Mouse (Mus musculus) Patski (cell line): ENCODE measurements around the gene Araf. TPM values are rescaled to one million over a fixed set of nuclear protein-coding genes. Genes with fewer than 3 reads are reported as not detected.

Experiments
- ATAC-seq: fragments of 100-300 bp; one replicate; pipeline ENCODE4 v1.8.0; 2021
- CTCF ChIA-PET: fragments of 350-600 bp; sonication (Branson Sonifier 250); formaldehyde crosslinking; loops from one replicate; lab custom pipeline; 2022; ENCODE audit warnings: inconsistent platforms; lab: Charles Lee
- POLR2A ChIA-PET: fragments of 350-600 bp; sonication (Branson Sonifier 250); formaldehyde crosslinking; loops from one replicate; lab custom pipeline; 2022; ENCODE audit warnings: antibody characterized with exemption, inconsistent platforms; lab: Charles Lee
- DNase-seq: peaks from one replicate; pipeline ENCODE4 v3.0.0-alpha.2; 2011; ENCODE audit warnings: low read depth, low spot score
- H3K27me3 ChIP-seq: fragments of 371-371 bp; one replicate; pipeline ENCODE4 v1.5.1; 2021
- CTCF ChIP-seq: fragments of 100-300 bp; IDR thresholded peaks from one replicate; pipeline ENCODE4 v1.5.1; 2021
- in situ Hi-C: fragments of 300-500 bp; cut with MboI; formaldehyde crosslinking; loops from 3 replicates; pipeline ENCODE4 v1.11.1; 2018; ENCODE audit warnings: low pct_unique_long_range_greater_than_20kb, mixed read lengths
- polyA plus RNA-seq: library from polyadenylated mRNA; unstranded; gene quantifications from one replicate; pipeline ENCODE4 v1.2.3, GENCODE M21; 2021

Gene Araf
- polyA plus RNA-seq, result 94.5 TPM

DNA sequence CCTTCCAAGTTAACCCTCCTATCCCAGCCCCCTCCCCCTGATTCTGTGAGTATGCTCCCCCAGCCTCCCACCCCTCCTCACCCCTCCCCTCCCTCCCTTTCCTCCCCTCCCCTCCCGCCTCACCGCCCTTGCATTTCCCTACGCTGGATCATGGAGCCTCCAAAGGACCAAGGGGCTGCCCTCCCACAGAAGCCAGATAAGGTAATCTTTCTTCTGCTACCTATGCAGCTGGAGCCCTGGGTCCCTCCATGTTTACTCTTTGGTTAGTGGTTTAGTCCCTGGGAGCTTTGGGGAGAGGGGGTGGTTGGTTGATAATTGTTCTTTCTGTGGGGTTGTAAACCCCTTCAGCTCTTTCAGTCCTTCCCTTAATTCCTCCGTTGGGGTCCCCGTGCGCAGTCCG, at the start of gene Araf:
Gene Araf (plus strand): TSS at position 134 of the 400 bp plus-strand sequence.
- no peak for TF ChIP-seq CTCF
- POLR2A ChIA-PET, result no interaction called here
- CTCF ChIA-PET, result no interaction called here
- DNase-seq (no peak), ATAC-seq (no peak)
- H3K27me3 ChIP-seq, result peaks cover 20% of the 10 kb centered on the region
- in situ Hi-C loops, result no loop called here

DNA sequence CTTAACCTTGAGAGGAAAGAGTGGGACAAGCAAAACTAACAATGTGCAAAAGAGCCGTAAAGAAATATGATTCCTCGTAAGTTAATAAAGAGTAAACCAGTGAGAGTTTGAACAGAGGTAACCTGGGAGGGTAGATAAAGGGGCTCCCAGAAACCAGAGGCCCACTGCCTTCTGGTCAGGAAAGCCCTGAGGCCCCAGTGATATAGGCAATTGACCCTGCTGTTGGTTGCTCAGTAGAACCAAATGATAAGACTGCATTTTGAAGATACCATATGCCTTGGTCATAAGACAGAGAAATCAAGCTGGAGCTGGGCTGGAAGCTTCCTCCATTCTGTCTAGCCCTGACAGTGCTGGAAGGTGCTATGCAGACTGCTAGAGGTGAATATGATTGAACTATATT, 48.8 kb upstream of the Araf start:
- ChIA-PET POLR2A (no interaction called here), CTCF (interaction anchor here (1.6 kb wide), 1 partner anchor 14 kb away, joined by 4 read pairs; no protein-coding TSS in a partner anchor)
- no peak for TF ChIP-seq CTCF
- DNase-seq (no peak), ATAC-seq (no peak)
- in situ Hi-C loops, result no loop called here
- peaks cover 5% of the 10 kb centered on the region for H3K27me3 ChIP-seq

DNA sequence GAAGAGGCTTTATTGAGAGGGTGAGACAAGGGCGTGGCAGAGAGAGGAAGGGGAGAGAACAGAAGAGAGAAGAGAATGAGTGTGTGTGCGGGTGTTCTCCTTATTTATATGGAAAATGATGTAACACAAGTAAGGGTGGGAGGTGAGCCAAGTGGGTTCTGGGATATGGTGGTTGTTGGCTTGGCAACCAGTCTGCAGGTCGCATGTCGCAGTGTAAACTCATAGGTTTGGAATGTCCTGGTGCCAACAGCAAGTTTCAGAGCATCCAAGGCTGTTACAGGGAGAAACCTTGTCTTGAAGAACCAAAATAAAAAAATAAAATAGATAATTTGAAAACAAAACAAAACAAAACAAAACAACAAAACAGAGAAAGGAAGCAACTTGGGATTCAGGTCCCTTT, 36.4 kb upstream of the Araf start:
- ChIA-PET CTCF (interaction anchor here (1.7 kb wide), 1 partner anchor 10 kb away, joined by 10 read pairs; no protein-coding TSS in a partner anchor), POLR2A (no interaction called here)
- in situ Hi-C loops, result no loop called here
- ATAC-seq, result no peak
- no peak for DNase-seq
- H3K27me3 ChIP-seq, result peaks cover 9% of the 10 kb centered on the region
- TF ChIP-seq CTCF, result no peak

DNA sequence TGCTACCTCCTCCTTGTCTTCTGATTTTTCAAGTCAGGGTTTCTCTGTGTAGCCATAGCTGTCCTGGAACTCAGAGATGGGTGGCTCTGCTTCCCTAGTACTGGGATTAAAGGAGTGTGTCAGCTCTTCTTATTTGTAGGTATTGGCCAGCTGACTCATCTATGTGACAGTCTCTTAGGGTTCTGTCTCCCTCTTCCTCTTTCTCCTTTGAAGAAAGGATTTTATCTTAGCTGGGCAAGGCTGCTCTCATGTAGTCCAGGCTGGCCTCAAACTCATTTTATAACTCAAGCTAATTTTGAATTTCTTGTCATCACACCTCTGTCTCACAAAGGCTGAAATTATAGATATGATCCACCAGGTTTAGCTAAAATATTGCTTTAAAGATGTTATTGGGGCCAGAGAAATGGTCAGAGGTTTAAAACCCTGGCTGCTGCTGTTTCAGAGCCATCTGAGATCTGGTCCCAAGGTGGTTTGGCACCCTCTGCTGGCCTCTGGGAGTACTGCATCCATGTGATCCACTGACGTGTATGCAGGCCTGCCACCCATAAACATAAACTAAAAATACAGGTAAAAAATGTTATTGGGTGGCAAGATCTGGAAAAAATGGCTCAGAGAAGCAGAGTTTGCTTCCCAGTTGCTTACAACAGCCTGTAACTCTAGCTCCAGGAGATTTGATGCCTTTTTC, 26.8 kb upstream of the Araf start:
- peak; percentile 95 for TF ChIP-seq CTCF
- no peaks in the 10 kb centered on the region for H3K27me3 ChIP-seq
- CTCF ChIA-PET, result interaction anchor here (0.9 to 2.3 kb wide), 7 partner anchors 10 to 108 kb away, joined by 4 to 12 read pairs (median 8); no protein-coding TSS in a partner anchor
- POLR2A ChIA-PET, result interaction anchor here (1.0 kb wide), 1 partner anchor 12 kb away, joined by 3 read pairs; no protein-coding TSS in a partner anchor
- in situ Hi-C loops, result loop anchor here (5.0 kb wide), 1 partner anchor 109 kb away; no protein-coding TSS in a partner anchor
- ATAC-seq, result peak; percentile 69
- peak; percentile 33 for DNase-seq

DNA sequence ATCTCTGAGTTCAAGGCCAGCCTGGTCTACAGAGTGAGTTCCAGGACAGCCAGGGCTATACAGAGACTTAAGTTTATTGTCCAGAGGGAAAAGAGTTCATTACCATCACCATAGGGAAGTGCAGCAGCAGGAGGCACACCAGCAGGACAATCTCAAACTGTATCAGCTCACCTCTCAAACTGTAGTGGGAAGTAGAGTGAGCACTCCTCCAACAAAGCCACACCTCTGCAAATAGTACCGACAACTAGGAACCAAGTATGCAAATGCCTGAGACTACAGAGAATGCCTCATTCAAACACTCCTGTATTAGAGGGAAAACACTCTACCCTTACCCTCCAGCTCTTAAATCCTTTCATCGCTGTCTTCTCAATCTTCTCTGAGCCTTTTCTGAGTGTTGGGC, 25.9 kb upstream of the Araf start:
- DNase-seq, result no peak
- CTCF ChIA-PET, result interaction anchor here (0.9 to 2.3 kb wide), 6 partner anchors 10 to 109 kb away, joined by 4 to 12 read pairs (median 9); no protein-coding TSS in a partner anchor
- POLR2A ChIA-PET, result no interaction called here
- no peaks in the 10 kb centered on the region for H3K27me3 ChIP-seq
- in situ Hi-C loops, result loop anchor here (5.0 kb wide), 1 partner anchor 109 kb away; no protein-coding TSS in a partner anchor
- no peak for ATAC-seq
- no peak for TF ChIP-seq CTCF

DNA sequence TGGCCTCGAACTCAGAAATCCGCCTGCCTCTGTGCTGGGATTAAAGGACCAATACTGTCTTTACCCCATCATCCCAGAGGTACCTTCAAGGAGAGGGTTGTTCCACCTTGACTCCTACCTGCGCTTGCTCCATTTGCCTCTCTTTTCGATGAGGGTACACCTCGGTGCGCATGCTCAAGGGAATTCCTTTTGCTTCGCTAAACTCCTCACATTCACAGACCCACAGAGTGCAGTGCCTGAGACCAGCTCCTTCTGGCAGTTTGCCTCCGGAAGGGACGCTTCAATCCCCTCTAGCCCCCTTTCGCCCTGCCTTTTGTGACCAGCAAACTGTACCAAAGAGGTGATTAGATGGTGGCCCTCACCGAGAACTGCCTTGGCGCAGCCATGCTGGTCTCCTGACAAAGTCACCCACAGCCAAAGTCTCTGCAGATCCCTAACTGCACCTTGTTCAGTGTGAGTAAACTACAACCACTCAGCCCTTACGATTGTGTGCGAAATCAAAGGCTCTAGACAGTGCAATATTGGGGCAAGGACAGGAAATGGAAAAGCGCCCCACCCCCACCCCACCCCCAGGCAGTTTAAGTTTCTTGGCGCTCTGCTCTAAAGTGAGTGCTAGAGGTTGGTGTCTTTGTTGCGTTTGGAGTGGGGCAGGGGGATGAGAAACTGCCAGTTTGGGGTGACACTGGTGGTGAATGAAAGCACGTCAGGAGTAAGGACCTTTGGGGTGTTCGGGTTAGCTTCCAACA, 22.2 kb upstream of the Araf start:
- H3K27me3 ChIP-seq, result peaks cover 4% of the 10 kb centered on the region
- no peak for DNase-seq
- no peak for ATAC-seq
- CTCF ChIA-PET, result no interaction called here
- in situ Hi-C loops, result no loop called here
- TF ChIP-seq CTCF, result no peak
- POLR2A ChIA-PET, result no interaction called here

DNA sequence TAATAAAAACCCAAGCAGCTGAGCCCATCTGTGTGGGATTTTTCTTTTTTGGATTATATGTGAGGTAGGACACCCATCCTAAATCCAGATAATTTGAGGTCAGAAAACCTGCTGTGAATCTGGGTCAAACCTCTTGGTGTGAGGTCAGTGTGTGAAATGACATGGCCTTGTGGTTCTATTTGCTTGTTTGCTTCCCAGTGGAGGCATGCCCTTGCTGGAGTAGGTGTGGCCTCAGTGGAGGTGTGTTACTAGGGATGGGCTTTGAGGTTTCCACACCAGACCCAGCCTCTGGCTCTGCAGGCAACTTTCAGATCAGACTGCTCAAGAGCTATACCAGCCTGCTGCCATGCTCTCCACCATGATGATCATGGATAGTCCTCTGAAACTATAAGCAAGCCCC, 20.0 kb upstream of the Araf start:
- CTCF ChIA-PET, result no interaction called here
- no peak for ATAC-seq
- in situ Hi-C loops, result no loop called here
- POLR2A ChIA-PET, result no interaction called here
- H3K27me3 ChIP-seq, result peaks cover 4% of the 10 kb centered on the region
- no peak for DNase-seq
- no peak for TF ChIP-seq CTCF

DNA sequence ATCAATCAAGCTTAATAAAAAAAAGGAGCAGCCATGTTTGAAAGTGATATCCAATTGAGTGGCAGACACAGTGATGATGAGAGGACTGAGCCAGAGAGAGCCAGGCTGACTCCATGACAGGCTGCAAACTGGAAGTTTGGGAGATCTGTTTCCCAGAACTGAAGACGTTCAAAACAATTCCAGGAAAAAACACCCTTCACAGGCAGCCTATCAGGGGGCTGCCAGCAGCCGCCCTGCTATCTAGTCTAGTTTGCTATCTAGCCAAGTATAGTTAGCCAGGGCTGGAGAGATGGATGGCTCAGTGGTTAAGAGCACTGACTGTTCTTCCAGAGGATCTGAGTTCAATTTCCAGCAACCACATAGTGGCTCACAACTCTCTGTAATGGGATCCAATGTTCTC, 10.3 kb upstream of the Araf start:
- H3K27me3 ChIP-seq, result peaks cover 22% of the 10 kb centered on the region
- ChIA-PET CTCF (no interaction called here), POLR2A (no interaction called here)
- no peak for TF ChIP-seq CTCF
- no peak for DNase-seq
- in situ Hi-C loops, result no loop called here
- ATAC-seq, result no peak

DNA sequence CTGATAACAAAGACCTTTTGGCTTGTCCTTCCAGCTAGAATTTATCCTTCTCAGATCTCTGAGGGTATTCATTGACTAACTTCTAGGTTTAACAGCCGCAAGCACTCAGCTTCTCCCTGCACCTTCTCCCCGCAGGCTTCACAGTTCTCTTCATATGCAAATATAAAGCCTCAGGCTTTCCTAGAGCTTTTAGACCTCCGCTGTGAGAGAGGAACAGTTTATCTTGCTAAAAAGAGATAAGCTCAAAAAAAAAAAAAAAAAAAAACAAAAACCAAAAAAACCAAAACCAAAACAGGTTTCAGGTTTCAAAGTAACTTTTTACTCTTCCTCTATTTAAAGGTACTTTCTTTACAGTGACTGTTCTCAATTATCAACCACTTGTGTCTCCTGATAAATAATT, 5.2 kb upstream of the Araf start:
- ChIA-PET POLR2A (interaction anchor here (0.8 kb wide), 1 partner anchor 640 kb away, joined by 5 read pairs; no protein-coding TSS in a partner anchor), CTCF (interaction anchor here (1.5 kb wide), 1 partner anchor 12 kb away, joined by 3 read pairs; no protein-coding TSS in a partner anchor)
- H3K27me3 ChIP-seq, result peaks cover 26% of the 10 kb centered on the region
- TF ChIP-seq CTCF, result no peak
- DNase-seq, result no peak
- ATAC-seq, result no peak
- in situ Hi-C loops, result no loop called here

DNA sequence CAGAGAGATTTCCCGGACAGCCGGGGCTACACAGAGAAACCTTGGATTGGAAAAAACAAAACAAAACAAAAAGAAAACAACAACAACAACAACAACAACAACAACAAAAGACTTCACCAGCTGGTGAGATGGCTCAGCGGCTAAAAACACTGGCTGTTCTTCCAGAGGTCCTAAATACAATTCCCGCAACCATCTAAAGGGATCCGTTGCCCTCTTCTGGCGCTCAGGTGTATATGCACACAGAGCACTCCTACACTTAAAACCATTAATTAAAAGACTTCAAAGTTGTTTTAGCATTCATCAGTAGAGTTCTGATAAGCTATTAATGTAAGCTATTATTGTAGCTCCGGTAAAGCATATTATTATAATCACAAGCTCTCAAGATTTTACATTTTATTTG, 4.4 kb upstream of the Araf start:
- H3K27me3 ChIP-seq, result peaks cover 25% of the 10 kb centered on the region
- in situ Hi-C loops, result no loop called here
- no peak for ATAC-seq
- no peak for DNase-seq
- ChIA-PET POLR2A (interaction anchor here (0.6 to 0.8 kb wide), 2 partner anchors 8 to 640 kb away, joined by 5 read pairs; no protein-coding TSS in a partner anchor), CTCF (interaction anchor here (0.8 to 1.5 kb wide), 2 partner anchors 11 to 21 kb away, joined by 3 to 4 read pairs; no protein-coding TSS in a partner anchor)
- TF ChIP-seq CTCF, result peak; percentile 27
